Mouse (Mus musculus) frontal cortex, postnatal 36 days (tissue): Measurements from ENCODE around the gene Mecom.

Experiments used
- DNase-seq, 2 experiments: peaks; one replicate each; pipeline ENCODE4 v3.0.0; 2022; ENCODE audit warnings: low spot score in 2 of 2

Mecom gene

GRCm38 (mm10) chr3:30483006-30483684 lies 64.7 kb downstream of the Mecom start:
- no peak for DNase-seq

GRCm38 (mm10) chr3:30481682-30482081 lies 66.1 kb downstream of the Mecom start:
- no peak for DNase-seq

GRCm38 (mm10) chr3:30480551-30480950 lies 67.3 kb downstream of the Mecom start:
- DNase-seq = no peak

- DNase-seq = no peak
These were observed 69.6 kb downstream of the Mecom start for GRCm38 (mm10) chr3:30478252-30478651.

- DNase-seq = no peak
These were observed 70.8 kb downstream of the Mecom start for GRCm38 (mm10) chr3:30477008-30477407.

- no peak for DNase-seq
These were observed 72.2 kb downstream of the Mecom start for GRCm38 (mm10) chr3:30475591-30475990.

GRCm38 (mm10) chr3:30468068-30468835 lies 79.6 kb downstream of the Mecom start:
- no peak for DNase-seq

- no peak for DNase-seq
These were observed 81.7 kb downstream of the Mecom start for GRCm38 (mm10) chr3:30466031-30466650.

- no peak for DNase-seq
These were observed 83.3 kb downstream of the Mecom start for GRCm38 (mm10) chr3:30464497-30464896.

GRCm38 (mm10) chr3:30461831-30462230 lies 86.0 kb downstream of the Mecom start:
- DNase-seq = no peak

GRCm38 (mm10) chr3:30460890-30461578 lies 86.8 kb downstream of the Mecom start:
- DNase-seq = no peak

GRCm38 (mm10) chr3:30459626-30460025 lies 88.2 kb downstream of the Mecom start:
- DNase-seq = no peak

- no peak for DNase-seq
These were observed 89.7 kb downstream of the Mecom start for GRCm38 (mm10) chr3:30457975-30458678.

GRCm38 (mm10) chr3:30455902-30456301 lies 91.9 kb downstream of the Mecom start:
- DNase-seq = no peak

- DNase-seq = no peak
These were observed 94.0 kb downstream of the Mecom start for GRCm38 (mm10) chr3:30453546-30454455.

- no peak for DNase-seq
These were observed 94.8 kb downstream of the Mecom start for GRCm38 (mm10) chr3:30453046-30453445.

GRCm38 (mm10) chr3:30452511-30452910 lies 95.3 kb downstream of the Mecom start:
- DNase-seq = no peak

- no peak for DNase-seq
These were observed 97.4 kb downstream of the Mecom start for GRCm38 (mm10) chr3:30450206-30450965.

GRCm38 (mm10) chr3:30448624-30449023 lies 99.2 kb downstream of the Mecom start:
- DNase-seq = no peak

GRCm38 (mm10) chr3:30445970-30446442 lies 101.8 kb downstream of the Mecom start:
- no peak for DNase-seq
